Mouse (Mus musculus) bone marrow macrophage, adult 2 months (primary cell): ENCODE data around the gene Slc17a5. TPM values are rescaled to one million over a fixed set of nuclear protein-coding genes. Genes with fewer than 3 reads are reported as not detected.

ENCODE experiments used
- H3K27ac ChIP-seq: 2 replicates; pipeline ENCODE4 v1.5.1; 2012; ENCODE audit warnings: low read depth, low read length; ENCODE audit not compliant: insufficient read depth
- H3K4me1 ChIP-seq: 2 replicates; pipeline ENCODE4 v1.6.1; 2012; ENCODE audit warnings: low read length; ENCODE audit not compliant: control insufficient read depth, insufficient read depth
- H3K4me3 ChIP-seq: 2 replicates; pipeline ENCODE4 v1.5.1; 2012; ENCODE audit warnings: mild to moderate bottlenecking, low read length, moderate library complexity; ENCODE audit not compliant: insufficient read depth
- CTCF ChIP-seq: IDR thresholded peaks from 2 replicates; pipeline ENCODE4 v1.5.1; 2012; ENCODE audit warnings: low read depth, mild to moderate bottlenecking, low read length, moderate library complexity
- POLR2A ChIP-seq: IDR thresholded peaks from 2 replicates; pipeline ENCODE4 v1.6.1; 2012; ENCODE audit warnings: mild to moderate bottlenecking, low read depth, low read length, borderline replicate concordance
- polyA plus RNA-seq: library from polyadenylated mRNA; stranded (reverse); fragments of >200 nt; gene quantifications from 2 replicates; pipeline ENCODE4 v1.2.4, GENCODE M21; 2012; ENCODE audit not compliant: missing spikeins, insufficient read depth, insufficient read length

Slc17a5 gene
- polyA plus RNA-seq, 1 experiment = 44.2 TPM

GRCm38 (mm10) chr9:78538421-78538820, 49.4 kb downstream of the Slc17a5 start:
- Histone ChIP-seq H3K4me3 (no peak overlapping the region), H3K4me1 (peaks cover 6% of the 10 kb centered on the region), H3K27ac (no peak overlapping the region)
- TF ChIP-seq CTCF (no peak), POLR2A (no peak)

GRCm38 (mm10) chr9:78537154-78537873, 50.5 kb downstream of the Slc17a5 start:
- Histone ChIP-seq H3K27ac (no peak overlapping the region), H3K4me3 (no peak overlapping the region), H3K4me1 (peaks cover 14% of the 10 kb centered on the region)
- TF ChIP-seq POLR2A = no peak
- no peak for TF ChIP-seq CTCF

GRCm38 (mm10) chr9:78534606-78535005, 53.2 kb downstream of the Slc17a5 start:
- Histone ChIP-seq H3K4me1 (peaks cover 23% of the 10 kb centered on the region), H3K4me3 (no peak overlapping the region), H3K27ac (no peak overlapping the region)
- TF ChIP-seq POLR2A (no peak), CTCF (no peak)

- H3K4me3 ChIP-seq = peak overlapping the region; percentile 34
- no peak for TF ChIP-seq POLR2A
- no peak for TF ChIP-seq CTCF
- peaks cover 28% of the 10 kb centered on the region for H3K4me1 ChIP-seq
- H3K27ac ChIP-seq = peak overlapping the region; percentile 83
Observed at GRCm38 (mm10) chr9:78533296-78533935, 54.4 kb downstream of the Slc17a5 start.

- Histone ChIP-seq H3K27ac (peak overlapping the region; percentile 83), H3K4me1 (peaks cover 30% of the 10 kb centered on the region), H3K4me3 (no peak overlapping the region)
- TF ChIP-seq CTCF (no peak), POLR2A (no peak)
Observed at GRCm38 (mm10) chr9:78532341-78532819, 55.5 kb downstream of the Slc17a5 start.

- Histone ChIP-seq H3K27ac (peak overlapping the region; percentile 83), H3K4me1 (peaks cover 31% of the 10 kb centered on the region), H3K4me3 (no peak overlapping the region)
- TF ChIP-seq POLR2A (no peak), CTCF (no peak)
Observed at GRCm38 (mm10) chr9:78531816-78532215, 56.0 kb downstream of the Slc17a5 start.

GRCm38 (mm10) chr9:78527767-78528381, 60.0 kb downstream of the Slc17a5 start:
- no peak for TF ChIP-seq POLR2A
- peak; percentile 76 for TF ChIP-seq CTCF
- H3K4me3 ChIP-seq = peak overlapping the region; percentile 60
- peaks cover 34% of the 10 kb centered on the region for H3K4me1 ChIP-seq
- H3K27ac ChIP-seq = peak overlapping the region; percentile 98

- H3K27ac ChIP-seq = peak overlapping the region; percentile 98
- TF ChIP-seq POLR2A = no peak
- peak; percentile 28; the same call in 1 of the 2 replicates for TF ChIP-seq CTCF
- peak overlapping the region; percentile 60 for H3K4me3 ChIP-seq
- H3K4me1 ChIP-seq = peaks cover 30% of the 10 kb centered on the region
Observed at GRCm38 (mm10) chr9:78527301-78527761, 60.5 kb downstream of the Slc17a5 start.

- Histone ChIP-seq H3K4me3 (no peak overlapping the region), H3K27ac (0 out of 2 replicates have a peak overlapping the region, but pooled peaks have one; percentile 98)
- no peak for TF ChIP-seq CTCF
- no peak for TF ChIP-seq POLR2A
Observed at GRCm38 (mm10) chr9:78526206-78526605, 61.6 kb downstream of the Slc17a5 start.

More at GRCm38 (mm10) chr9:78526206-78526605, 61.6 kb downstream of the Slc17a5 start:
- H3K4me1 ChIP-seq = peaks cover 21% of the 10 kb centered on the region
